ENCODE assay signal across 8 mouse cellular contexts in genomic region chr19:29862808-29863207, GRCm38 (mm10). TPM values are rescaled to one million over a fixed set of nuclear protein-coding genes. Genes with fewer than 3 reads are reported as not detected.
DNase-seq lines count a peak whose midpoint lies in the region; ATAC-seq lines count a peak whose summit lies in the region.

No protein-coding gene starts in this region.

- H3K36me3 ChIP-seq in forebrain, embryonic 15.5 days: no peaks in the 10 kb centered on the region
- H3K36me3 ChIP-seq in forebrain, embryonic 13.5 days (ENCODE audit: poor library complexity, severe bottlenecking): no peaks in the 10 kb centered on the region
- no peaks in the 10 kb centered on the region for H3K36me3 ChIP-seq in neural tube, embryonic 14.5 days (ENCODE audit: control insufficient read depth, insufficient read depth, low read length)
- H3K36me3 ChIP-seq in neural tube, embryonic 15.5 days: no peaks in the 10 kb centered on the region

- H3K4me3 ChIP-seq in forebrain, embryonic 15.5 days: no peak overlapping the region
- H3K4me3 ChIP-seq in forebrain, embryonic 13.5 days: no peak overlapping the region
- H3K4me3 ChIP-seq in neural tube, embryonic 14.5 days (ENCODE audit: low read depth, low read length): no peak overlapping the region
- H3K4me3 ChIP-seq in neural tube, embryonic 15.5 days (replicated peaks): no peak overlapping the region

- H3K4me1 ChIP-seq in forebrain, embryonic 15.5 days: no peaks in the 10 kb centered on the region
- H3K4me1 ChIP-seq in forebrain, embryonic 13.5 days: no peaks in the 10 kb centered on the region
- H3K4me1 ChIP-seq in neural tube, embryonic 14.5 days (ENCODE audit: control insufficient read depth, insufficient read depth, low read length): no peaks in the 10 kb centered on the region
- no peaks in the 10 kb centered on the region for H3K4me1 ChIP-seq in neural tube, embryonic 15.5 days

- peak; percentile 17 for DNase-seq in kidney, adult 9 months
- peak; percentile 44 for DNase-seq in skeletal muscle tissue, adult 2 months (ENCODE audit: low read depth, low spot score)
- no peak for DNase-seq in layer of hippocampus, adult 8-10 months (ENCODE audit: low spot score in 2 of 2)

- no peaks in the 10 kb centered on the region for H3K27me3 ChIP-seq in forebrain, embryonic 15.5 days
- H3K27me3 ChIP-seq in forebrain, embryonic 13.5 days: no peaks in the 10 kb centered on the region
- H3K27me3 ChIP-seq in neural tube, embryonic 14.5 days (ENCODE audit: control insufficient read depth, insufficient read depth, low read length): no peaks in the 10 kb centered on the region
- H3K27me3 ChIP-seq in neural tube, embryonic 15.5 days (replicated peaks): no peaks in the 10 kb centered on the region

- H3K9ac ChIP-seq in forebrain, embryonic 15.5 days (replicated peaks): no peak overlapping the region
- no peak overlapping the region for H3K9ac ChIP-seq in forebrain, embryonic 13.5 days
- H3K9ac ChIP-seq in neural tube, embryonic 14.5 days (replicated peaks; ENCODE audit: low read depth, low read length): no peak overlapping the region
- H3K9ac ChIP-seq in neural tube, embryonic 15.5 days (replicated peaks): no peak overlapping the region

- H3K4me2 ChIP-seq in forebrain, embryonic 15.5 days (replicated peaks): no peak overlapping the region
- no peak overlapping the region for H3K4me2 ChIP-seq in forebrain, embryonic 13.5 days
- no peak overlapping the region for H3K4me2 ChIP-seq in neural tube, embryonic 14.5 days (ENCODE audit: low read depth, low read length)
- H3K4me2 ChIP-seq in neural tube, embryonic 15.5 days: no peak overlapping the region

- no peak overlapping the region for H3K27ac ChIP-seq in forebrain, embryonic 15.5 days (replicated peaks)
- no peak overlapping the region for H3K27ac ChIP-seq in forebrain, embryonic 13.5 days
- no peak overlapping the region for H3K27ac ChIP-seq in neural tube, embryonic 14.5 days (ENCODE audit: low read depth, low read length)
- H3K27ac ChIP-seq in neural tube, embryonic 15.5 days (replicated peaks): no peak overlapping the region

- H3K9me3 ChIP-seq in forebrain, embryonic 15.5 days: no peaks in the 10 kb centered on the region
- H3K9me3 ChIP-seq in forebrain, embryonic 13.5 days (replicated peaks): no peaks in the 10 kb centered on the region
- no peaks in the 10 kb centered on the region for H3K9me3 ChIP-seq in neural tube, embryonic 14.5 days (ENCODE audit: control insufficient read depth, low read length)
- no peaks in the 10 kb centered on the region for H3K9me3 ChIP-seq in neural tube, embryonic 15.5 days (replicated peaks)

- ATAC-seq in forebrain, embryonic 15.5 days (replicated peaks): 0 out of 2 replicates have a peak, but pooled peaks have one; percentile 35
- no peak for ATAC-seq in forebrain, embryonic 13.5 days
- ATAC-seq in neural tube, embryonic 14.5 days (ENCODE audit: low read depth): peak; percentile 61; the same call in 1 of the 2 replicates
- no peak for ATAC-seq in neural tube, embryonic 15.5 days (ENCODE audit: low FRiP score)
- ATAC-seq in erythroid progenitor cell, adult 5-6 weeks (replicated peaks; ENCODE audit: low FRiP score, poor library complexity, severe bottlenecking): no peak

RNA-seq across cellular contexts. Expression of gene Ranbp6, which starts 50.0 kb away (rescaled TPM):
- polyA plus RNA-seq in forebrain, embryonic 15.5 days (2015; fragmentation: Nextera tagmentation; extraction: Ambion mirVana): 35.8 and 39.6 TPM in 2 replicates
- 35.8 and 37.0 TPM in 2 replicates for polyA plus RNA-seq in forebrain, embryonic 13.5 days (2015; fragmentation: Nextera tagmentation; extraction: Ambion mirVana)
- polyA plus RNA-seq in neural tube, embryonic 14.5 days (2014; fragmentation: Nextera tagmentation; extraction: Ambion mirVana): 62.9 and 64.4 TPM in 2 replicates
- polyA plus RNA-seq in neural tube, embryonic 15.5 days (2015; fragmentation: Nextera tagmentation; extraction: Ambion mirVana): 41.9 and 46.5 TPM in 2 replicates
- total RNA-seq in erythroid progenitor cell, adult 5-6 weeks (2015; ENCODE audit: low replicate concordance): 5.9 and 11.5 TPM in 2 replicates
- 12.5 and 17.1 TPM in 2 replicates for total RNA-seq in erythroid progenitor cell, adult 5-6 weeks (2017; ENCODE audit: low replicate concordance)
- 10 to 100 TPM; 30.7 to 40.1 (median 34.3) TPM for total RNA-seq in layer of hippocampus, adult 8-10 months (2022)

RNA-seq across cellular contexts. Expression of gene 9930021J03Rik, which starts 57.0 kb away (rescaled TPM):
- 7.6 and 8.1 TPM in 2 replicates for polyA plus RNA-seq in forebrain, embryonic 15.5 days (2015; fragmentation: Nextera tagmentation; extraction: Ambion mirVana)
- polyA plus RNA-seq in forebrain, embryonic 13.5 days (2015; fragmentation: Nextera tagmentation; extraction: Ambion mirVana): 7.0 and 7.6 TPM in 2 replicates
- polyA plus RNA-seq in neural tube, embryonic 14.5 days (2014; fragmentation: Nextera tagmentation; extraction: Ambion mirVana): 10.9 and 12.1 TPM in 2 replicates
- polyA plus RNA-seq in neural tube, embryonic 15.5 days (2015; fragmentation: Nextera tagmentation; extraction: Ambion mirVana): 5.5 and 5.6 TPM in 2 replicates
- total RNA-seq in erythroid progenitor cell, adult 5-6 weeks (2015; ENCODE audit: low replicate concordance): 8.4 and 12.3 TPM in 2 replicates
- total RNA-seq in erythroid progenitor cell, adult 5-6 weeks (2017; ENCODE audit: low replicate concordance): 13.5 and 23.8 TPM in 2 replicates
- total RNA-seq in layer of hippocampus, adult 8-10 months (2022): 10 to 100 TPM; 37.2 to 47.7 (median 42.8) TPM

Comparison
In these comparisons a context has a peak if more than half of its experiments do, and no peak if none do; other contexts are left out.
1. ATAC-seq: peak in forebrain, embryonic 15.5 days (single experiment) and neural tube, embryonic 14.5 days (single experiment); none in forebrain, embryonic 13.5 days (single experiment), neural tube, embryonic 15.5 days (single experiment) and erythroid progenitor cell, adult 5-6 weeks (single experiment).
2. DNase-seq: peak in kidney, adult 9 months (single experiment) and skeletal muscle tissue, adult 2 months (single experiment); none in layer of hippocampus, adult 8-10 months (0 of 2).